Mouse (Mus musculus): ENCODE measurements around the gene Lce1j. TPM values are rescaled to one million over a fixed set of nuclear protein-coding genes. Genes with fewer than 3 reads are reported as not detected.
"Not testable (repeated sequence)": the region's sequence is repeated elsewhere in the genome, so short reads cannot be mapped to it uniquely, and the experiment has no call there.

The Lce1j gene
- not detected in 2 replicates for polyA plus RNA-seq (2015; fragmentation: Nextera tagmentation; extraction: Ambion mirVana)

DNA sequence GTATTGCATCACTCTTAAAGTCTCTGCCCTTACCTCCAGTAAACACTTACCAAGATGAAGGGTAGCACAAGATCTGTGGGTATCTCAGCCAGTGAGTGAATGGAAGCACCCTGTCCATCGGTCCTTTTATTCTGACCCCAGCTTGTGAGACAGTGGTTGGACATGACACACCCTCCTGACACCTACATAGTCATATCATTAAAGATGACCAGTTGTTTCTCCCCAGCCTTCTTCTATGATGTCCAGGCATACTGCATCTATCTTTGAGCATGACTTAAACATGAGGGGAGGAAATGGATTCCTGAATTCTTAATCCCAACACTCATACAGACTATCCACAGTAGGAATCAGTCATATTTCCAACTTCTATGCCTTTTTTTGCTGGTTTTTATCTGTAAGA lies at the start of gene Lce1j:
TSS of gene Lce1j (minus strand) at position 101 of the 400 bp plus-strand sequence.
- Histone ChIP-seq H3K27me3 (no peaks in the 10 kb centered on the region), H3K9me3 (no peaks in the 10 kb centered on the region), H3K4me2 (replicated peaks) (no peak within 1 kb of the TSS), H3K4me3 (no peak within 1 kb of the TSS), H3K36me3 (no peaks in the 10 kb centered on the region), H3K4me1 (no peaks in the 10 kb centered on the region), H3K9ac (replicated peaks) (no peak within 1 kb of the TSS), H3K27ac (replicated peaks) (no peak within 1 kb of the TSS)
- WGBS, result 100% methylated on average over 1 of the region's 1 CpGs
- no peak for ATAC-seq (replicated peaks)

DNA sequence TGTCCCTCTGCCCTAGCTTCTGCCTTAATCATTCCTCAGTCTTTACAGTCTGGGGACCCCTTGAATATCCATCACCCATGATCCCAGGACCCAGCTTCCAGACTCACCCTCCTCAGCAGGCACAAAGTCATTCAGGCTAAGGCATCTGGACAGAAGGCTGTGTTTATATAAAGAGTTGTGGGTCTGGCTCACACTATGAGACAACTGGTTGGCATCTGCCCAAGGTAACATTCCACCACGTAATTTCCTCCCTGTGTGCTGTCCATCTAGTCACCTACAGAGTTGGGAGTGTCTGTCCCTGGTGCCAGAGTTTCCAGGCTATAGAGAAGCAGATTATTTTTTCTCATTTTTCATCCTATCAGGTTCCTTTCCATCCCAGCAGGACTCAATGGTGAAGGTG lies 36.8 kb upstream of the Lce1j start, which contains the start of gene Kprp:
TSS of gene Kprp (minus strand) at position 140 of the 400 bp plus-strand sequence.
- Histone ChIP-seq H3K36me3 (no peaks in the 10 kb centered on the region), H3K9ac (replicated peaks) (no peak within 1 kb of the TSS), H3K4me3 (no peak within 1 kb of the TSS), H3K9me3 (no peaks in the 10 kb centered on the region), H3K27me3 (no peaks in the 10 kb centered on the region), H3K4me1 (no peaks in the 10 kb centered on the region), H3K4me2 (replicated peaks) (no peak within 1 kb of the TSS), H3K27ac (replicated peaks) (no peak within 1 kb of the TSS)
- WGBS, result 45% methylated on average over 1 of the region's 1 CpGs
- ATAC-seq (replicated peaks), result no peak

DNA sequence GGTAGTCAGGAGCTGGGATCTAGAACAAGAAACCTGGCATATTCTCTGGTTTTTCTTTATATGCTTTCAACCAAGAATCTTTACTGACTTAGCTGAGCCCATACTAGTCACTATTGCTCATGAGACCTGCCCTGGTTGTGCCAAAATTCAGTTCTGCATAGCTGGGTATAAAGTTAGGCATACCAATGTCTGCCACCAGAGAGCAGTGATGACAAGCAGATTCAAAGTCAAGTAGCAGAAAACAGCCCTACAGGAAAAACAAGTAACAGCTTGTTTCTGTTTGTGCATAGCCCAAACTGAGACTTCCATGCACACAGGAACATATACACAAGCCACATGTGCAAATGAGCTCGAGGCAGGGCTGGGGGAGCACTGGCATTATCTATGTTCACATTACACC lies 35.5 kb upstream of the Lce1j start:
- Histone ChIP-seq H3K4me1 (no peaks in the 10 kb centered on the region), H3K9me3 (no peaks in the 10 kb centered on the region), H3K36me3 (no peaks in the 10 kb centered on the region), H3K4me2 (replicated peaks) (no peak overlapping the region), H3K27me3 (no peaks in the 10 kb centered on the region), H3K27ac (replicated peaks) (no peak overlapping the region), H3K9ac (replicated peaks) (no peak overlapping the region), H3K4me3 (no peak overlapping the region)
- 29% methylated on average over 1 of the region's 1 CpGs for WGBS
- no peak for ATAC-seq (replicated peaks)

DNA sequence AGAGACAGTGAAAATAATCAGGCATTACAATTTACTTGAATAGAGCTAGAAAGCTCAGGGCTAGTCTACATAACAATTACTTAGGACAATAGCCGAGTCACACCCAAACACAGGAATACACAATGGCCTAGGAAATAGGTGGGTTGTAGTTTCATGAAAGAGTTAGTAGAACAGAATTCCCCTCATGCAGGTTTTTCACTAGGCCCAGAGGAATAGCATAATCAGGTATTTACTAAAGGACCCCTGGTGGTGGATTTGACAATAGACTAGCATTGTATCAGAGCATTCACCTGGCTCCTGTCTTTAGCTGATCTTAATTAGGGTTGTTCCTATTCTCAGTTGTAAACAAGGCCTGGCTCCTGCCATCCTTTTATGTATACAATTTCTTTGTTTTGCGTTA lies 25.7 kb upstream of the Lce1j start:
- 97% methylated on average over 2 of the region's 2 CpGs for WGBS
- not testable (repeated sequence) for ATAC-seq (replicated peaks); H3K4me3 ChIP-seq; H3K4me2 ChIP-seq (replicated peaks); H3K9me3 ChIP-seq; H3K9ac ChIP-seq (replicated peaks); H3K27ac ChIP-seq (replicated peaks); H3K27me3 ChIP-seq; H3K36me3 ChIP-seq; H3K4me1 ChIP-seq

DNA sequence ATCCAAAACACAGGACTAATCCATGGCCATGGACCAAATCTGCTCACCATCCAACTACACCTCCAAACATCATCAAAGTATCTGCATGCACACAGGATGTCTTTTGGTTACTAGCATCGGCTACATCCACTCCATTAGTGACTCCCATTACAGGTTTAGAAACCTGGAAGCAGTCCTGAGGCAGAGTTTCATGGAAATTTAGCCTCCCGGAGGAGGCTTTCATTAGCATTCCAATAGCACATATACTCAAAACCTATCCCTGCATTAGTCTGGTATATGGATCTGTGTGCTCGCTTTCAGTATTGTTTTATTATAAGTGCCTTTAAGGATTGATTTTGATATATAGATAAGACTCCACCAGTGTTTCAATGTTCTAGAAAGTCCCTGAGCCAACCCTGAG lies 25.3 kb upstream of the Lce1j start:
- Histone ChIP-seq H3K27ac (replicated peaks) (no peak overlapping the region), H3K4me2 (replicated peaks) (no peak overlapping the region), H3K36me3 (no peaks in the 10 kb centered on the region), H3K27me3 (no peaks in the 10 kb centered on the region), H3K9me3 (no peaks in the 10 kb centered on the region), H3K4me1 (no peaks in the 10 kb centered on the region), H3K9ac (replicated peaks) (no peak overlapping the region), H3K4me3 (no peak overlapping the region)
- WGBS, result 91% methylated on average over 3 of the region's 3 CpGs
- ATAC-seq (replicated peaks), result no peak

DNA sequence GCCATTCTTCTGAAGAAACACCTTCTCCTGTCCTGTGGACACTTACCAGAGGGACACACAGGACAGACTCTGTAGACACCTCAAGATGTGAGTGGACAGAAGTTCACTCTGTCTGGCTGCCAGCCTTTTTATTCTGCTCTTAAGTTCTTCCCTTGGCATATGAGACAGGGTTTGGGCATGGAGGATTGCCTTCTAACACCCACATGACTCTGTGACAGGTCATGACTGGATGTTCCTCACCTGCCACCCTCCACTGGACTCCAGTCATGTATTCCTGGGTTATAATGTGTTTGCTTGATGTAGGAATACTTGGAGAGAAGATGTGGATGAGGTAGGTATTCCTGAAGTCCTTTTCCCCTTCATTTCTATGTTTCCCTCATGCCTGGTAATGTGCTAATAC lies 17.5 kb upstream of the Lce1j start, which contains the start of gene Lce1k:
TSS of gene Lce1k (minus strand) at position 101 of the 400 bp plus-strand sequence.
- ATAC-seq (replicated peaks), result no peak
- H3K27me3 ChIP-seq, result no peaks in the 10 kb centered on the region
- H3K36me3 ChIP-seq, result no peaks in the 10 kb centered on the region
- no peaks in the 10 kb centered on the region for H3K4me1 ChIP-seq
- no peak within 1 kb of the TSS for H3K27ac ChIP-seq (replicated peaks)
- no peaks in the 10 kb centered on the region for H3K9me3 ChIP-seq
- H3K4me3 ChIP-seq, result no peak within 1 kb of the TSS
- no peak within 1 kb of the TSS for H3K4me2 ChIP-seq (replicated peaks)
- H3K9ac ChIP-seq (replicated peaks), result no peak within 1 kb of the TSS

DNA sequence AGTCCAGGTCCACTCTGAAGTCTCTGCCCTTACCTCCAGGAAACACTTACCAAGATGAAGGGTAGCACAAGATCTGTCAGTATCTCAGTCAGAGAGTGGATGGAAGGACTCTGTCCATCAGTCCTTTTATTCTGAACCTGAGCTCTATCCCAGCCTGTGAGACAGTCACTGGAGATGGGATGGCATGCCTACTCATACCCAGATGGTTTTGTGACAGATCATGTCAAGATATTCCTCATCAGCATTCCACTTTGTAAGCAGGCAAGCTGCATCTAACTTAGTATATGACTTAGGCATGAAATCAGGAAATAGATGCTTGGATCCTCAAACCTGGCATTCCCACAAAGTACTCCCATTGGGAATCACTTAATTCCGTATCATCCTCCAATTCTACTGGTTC lies 11.5 kb downstream of the Lce1j start, which contains the start of gene Lce1i:
TSS of gene Lce1i (minus strand) at position 101 of the 400 bp plus-strand sequence.
- no peaks in the 10 kb centered on the region for H3K36me3 ChIP-seq
- H3K9me3 ChIP-seq, result no peaks in the 10 kb centered on the region
- no peak within 1 kb of the TSS for H3K27ac ChIP-seq (replicated peaks)
- no peaks in the 10 kb centered on the region for H3K4me1 ChIP-seq
- H3K4me2 ChIP-seq (replicated peaks), result no peak within 1 kb of the TSS
- ATAC-seq (replicated peaks), result no peak
- no peak within 1 kb of the TSS for H3K9ac ChIP-seq (replicated peaks)
- H3K27me3 ChIP-seq, result no peaks in the 10 kb centered on the region
- H3K4me3 ChIP-seq, result no peak within 1 kb of the TSS
- WGBS, result 89% methylated on average over 1 of the region's 1 CpGs

DNA sequence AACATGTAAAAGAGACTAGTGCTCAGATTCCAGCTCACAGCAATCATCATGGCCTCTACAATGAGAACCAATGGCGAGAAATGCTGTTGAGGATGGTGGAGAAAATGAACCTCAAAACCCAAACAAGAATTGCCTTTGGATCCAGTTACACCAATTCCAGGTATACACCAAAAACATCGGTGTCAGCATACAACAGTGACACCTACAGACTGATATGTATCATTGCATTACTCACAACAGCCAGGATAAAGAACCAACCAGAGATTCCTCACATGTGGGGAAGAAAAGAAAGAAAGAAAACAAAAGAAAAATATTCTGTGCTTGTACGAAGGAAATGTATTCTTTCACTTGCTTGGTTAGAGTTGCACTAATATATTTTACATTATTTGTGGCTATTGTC lies 18.7 kb downstream of the Lce1j start:
- ATAC-seq (replicated peaks), result no peak
- Histone ChIP-seq H3K4me1 (no peaks in the 10 kb centered on the region), H3K27ac (replicated peaks) (no peak overlapping the region), H3K9ac (replicated peaks) (no peak overlapping the region), H3K9me3 (no peaks in the 10 kb centered on the region), H3K4me3 (no peak overlapping the region), H3K4me2 (replicated peaks) (no peak overlapping the region), H3K36me3 (no peaks in the 10 kb centered on the region), H3K27me3 (no peaks in the 10 kb centered on the region)
- WGBS, result 22% methylated on average over 3 of the region's 3 CpGs

DNA sequence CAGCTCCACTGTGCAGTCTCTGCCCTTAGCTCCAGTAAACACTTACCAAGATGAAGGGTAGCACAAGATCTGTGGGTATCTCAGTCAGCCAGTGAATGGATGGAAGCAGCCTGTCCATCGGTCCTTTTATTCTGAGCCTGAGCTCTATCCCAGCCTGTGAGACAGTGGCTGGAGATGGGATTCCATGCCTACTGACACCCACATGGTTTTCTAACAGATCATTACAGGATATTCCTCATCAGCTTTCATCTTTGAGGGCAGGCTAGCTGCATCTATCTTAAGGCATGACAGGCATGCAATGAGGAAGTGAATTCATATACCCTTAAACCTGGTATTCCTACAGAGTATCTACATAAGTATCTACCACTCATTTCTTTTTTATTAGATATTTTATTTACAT lies 25.3 kb downstream of the Lce1j start, which contains the start of gene Lce1h:
TSS of gene Lce1h (minus strand) at position 101 of the 400 bp plus-strand sequence.
- no peaks in the 10 kb centered on the region for H3K36me3 ChIP-seq
- no peak within 1 kb of the TSS for H3K4me3 ChIP-seq
- H3K9ac ChIP-seq (replicated peaks), result no peak within 1 kb of the TSS
- no peaks in the 10 kb centered on the region for H3K4me1 ChIP-seq
- no peaks in the 10 kb centered on the region for H3K9me3 ChIP-seq
- no peaks in the 10 kb centered on the region for H3K27me3 ChIP-seq
- no peak for ATAC-seq (replicated peaks)
- H3K4me2 ChIP-seq (replicated peaks), result no peak within 1 kb of the TSS
- no peak within 1 kb of the TSS for H3K27ac ChIP-seq (replicated peaks)
- WGBS, result 97% methylated on average over 1 of the region's 1 CpGs

DNA sequence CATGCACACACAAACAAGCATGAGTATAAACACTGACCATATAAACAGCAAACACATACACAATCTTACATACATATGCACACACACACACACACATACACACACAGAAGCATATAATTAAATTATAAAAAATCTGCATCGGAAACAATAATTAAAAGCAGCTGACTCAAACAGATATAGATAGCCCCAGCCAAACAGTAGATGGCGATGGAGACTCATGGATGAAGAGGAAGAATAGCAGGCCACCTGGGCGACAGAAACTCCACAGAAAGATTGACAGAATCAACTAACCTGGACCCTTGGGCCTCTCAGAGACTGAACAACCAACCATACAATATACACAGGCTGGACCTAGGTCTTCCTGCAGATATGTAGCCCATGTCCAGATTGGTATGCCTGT lies 37.1 kb downstream of the Lce1j start:
- no peaks in the 10 kb centered on the region for H3K9me3 ChIP-seq
- H3K36me3 ChIP-seq, result no peaks in the 10 kb centered on the region
- no peak overlapping the region for H3K27ac ChIP-seq (replicated peaks)
- no peak overlapping the region for H3K4me2 ChIP-seq (replicated peaks)
- 46% methylated on average over 3 of the region's 3 CpGs for WGBS
- no peaks in the 10 kb centered on the region for H3K27me3 ChIP-seq
- H3K9ac ChIP-seq (replicated peaks), result no peak overlapping the region
- H3K4me3 ChIP-seq, result no peak overlapping the region
- H3K4me1 ChIP-seq, result no peaks in the 10 kb centered on the region
- no peak for ATAC-seq (replicated peaks)

DNA sequence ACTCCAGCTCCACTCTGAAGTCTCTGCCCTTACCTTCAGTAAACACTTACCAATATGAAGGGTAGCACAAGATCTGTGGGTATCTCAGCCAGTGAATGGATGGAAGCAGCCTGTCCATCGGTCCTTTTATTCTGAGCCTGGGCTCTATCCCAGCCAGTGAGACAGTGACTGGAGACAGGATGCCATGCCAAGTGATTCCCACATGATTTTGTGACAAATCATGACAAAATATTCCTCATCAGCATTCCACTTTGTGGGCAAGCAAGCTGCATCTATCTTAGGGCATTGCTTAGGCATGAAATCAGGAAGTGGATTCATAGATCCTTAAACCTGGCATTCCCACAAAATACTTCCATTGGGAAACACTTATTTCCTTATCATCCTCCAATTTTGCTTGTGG lies 38.1 kb downstream of the Lce1j start, which contains the start of gene Lce1g:
TSS of gene Lce1g (minus strand) at position 101 of the 400 bp plus-strand sequence.
- Histone ChIP-seq H3K27me3 (no peaks in the 10 kb centered on the region), H3K36me3 (no peaks in the 10 kb centered on the region), H3K4me2 (replicated peaks) (no peak within 1 kb of the TSS), H3K4me1 (no peaks in the 10 kb centered on the region), H3K9ac (replicated peaks) (no peak within 1 kb of the TSS), H3K27ac (replicated peaks) (no peak within 1 kb of the TSS), H3K9me3 (no peaks in the 10 kb centered on the region), H3K4me3 (no peak within 1 kb of the TSS)
- 86% methylated on average over 1 of the region's 1 CpGs for WGBS
- ATAC-seq (replicated peaks), result no peak

DNA sequence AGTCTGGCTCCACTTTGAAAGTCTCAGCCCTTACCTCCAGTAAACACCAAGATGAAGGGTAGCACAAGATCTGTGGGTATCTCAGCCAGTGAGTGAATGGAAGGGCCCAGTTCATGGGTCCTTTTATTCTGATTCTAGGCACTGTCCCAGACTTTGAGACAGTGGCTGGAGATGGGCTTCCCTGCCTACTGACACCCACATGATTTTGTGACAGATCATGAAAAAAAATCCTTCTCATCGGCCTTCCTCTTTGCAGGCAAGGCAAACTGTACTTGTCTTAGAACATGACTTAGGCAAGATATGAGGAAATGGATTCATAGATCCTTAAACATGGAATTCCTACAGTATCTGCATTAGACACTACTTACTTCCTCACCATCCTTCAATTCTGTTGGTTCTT lies 51.3 kb downstream of the Lce1j start, which contains the start of gene Gm38119:
TSS of gene Gm38119 (minus strand) at position 101 of the 400 bp plus-strand sequence.
- no peaks in the 10 kb centered on the region for H3K36me3 ChIP-seq
- H3K9me3 ChIP-seq, result no peaks in the 10 kb centered on the region
- H3K27me3 ChIP-seq, result no peaks in the 10 kb centered on the region
- H3K4me1 ChIP-seq, result no peaks in the 10 kb centered on the region
- no peak for ATAC-seq (replicated peaks)
- WGBS, result 66% methylated on average over 1 of the region's 1 CpGs
- no peak within 1 kb of the TSS for H3K27ac ChIP-seq (replicated peaks)
- H3K4me2 ChIP-seq (replicated peaks), result no peak within 1 kb of the TSS
- H3K9ac ChIP-seq (replicated peaks), result no peak within 1 kb of the TSS
- H3K4me3 ChIP-seq, result no peak within 1 kb of the TSS
